Mouse (Mus musculus) monocyte, adult 5-6 weeks (primary cell): ENCODE data around the gene Adam12. TPM values are rescaled to one million over a fixed set of nuclear protein-coding genes. Genes with fewer than 3 reads are reported as not detected.

Experiments
- ATAC-seq: fragments of 153-309, 156-312 bp; replicated peaks from 2 replicates; pipeline ENCODE4 v1.8.0; 2017; ENCODE audit warnings: mild to moderate bottlenecking; ENCODE audit not compliant: low TSS enrichment, insufficient number of reproducible peaks, severe bottlenecking, poor library complexity, low FRiP score
- total RNA-seq: library from RNA; stranded (forward); fragments of 200-1000, 200-491, 200-594 nt; gene quantifications from 3 replicates; pipeline ENCODE4 v1.2.3, GENCODE M21; 2017

Adam12 gene
- total RNA-seq, 1 experiment from 2014 or later = not detected

DNA sequence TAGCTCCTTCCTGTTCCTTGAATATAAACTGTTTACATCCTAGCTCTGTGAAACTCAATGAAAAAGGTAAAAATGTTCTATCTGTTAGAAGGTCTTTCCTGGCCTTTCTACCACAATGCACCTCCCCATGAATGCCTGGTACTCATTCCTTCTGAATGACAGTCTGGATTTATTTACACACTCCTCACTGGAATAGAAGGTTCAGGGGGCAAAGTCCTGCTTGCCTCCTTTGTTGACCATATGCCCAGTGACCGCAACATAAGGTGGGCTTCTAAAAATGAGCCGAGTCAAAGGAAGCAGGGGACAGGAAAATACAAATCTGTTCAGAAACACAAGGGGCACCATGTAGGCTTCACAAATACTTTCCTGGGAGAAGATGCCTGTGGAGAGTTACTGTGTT is 62.2 kb downstream of the Adam12 start:
- no peak for ATAC-seq

DNA sequence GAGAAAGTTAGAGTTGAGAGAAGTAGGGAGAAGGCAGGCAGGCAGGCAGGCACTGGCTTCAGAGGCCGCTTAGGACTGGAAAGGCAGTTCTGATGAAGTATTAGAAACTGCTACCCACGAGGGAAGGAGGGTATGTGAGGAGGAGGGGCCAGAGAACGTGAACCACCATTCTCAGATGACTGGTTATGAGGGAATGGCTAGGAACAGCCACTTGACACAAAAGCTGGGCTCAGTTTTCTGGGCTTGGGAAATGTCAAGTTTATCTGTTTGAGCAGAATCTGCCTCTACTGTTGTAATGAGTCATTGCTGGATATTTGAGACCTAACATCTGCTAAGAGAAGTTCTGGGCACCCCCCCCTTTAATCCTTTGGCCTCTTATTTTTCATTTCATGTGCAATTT is 64.4 kb downstream of the Adam12 start:
- no peak for ATAC-seq

DNA sequence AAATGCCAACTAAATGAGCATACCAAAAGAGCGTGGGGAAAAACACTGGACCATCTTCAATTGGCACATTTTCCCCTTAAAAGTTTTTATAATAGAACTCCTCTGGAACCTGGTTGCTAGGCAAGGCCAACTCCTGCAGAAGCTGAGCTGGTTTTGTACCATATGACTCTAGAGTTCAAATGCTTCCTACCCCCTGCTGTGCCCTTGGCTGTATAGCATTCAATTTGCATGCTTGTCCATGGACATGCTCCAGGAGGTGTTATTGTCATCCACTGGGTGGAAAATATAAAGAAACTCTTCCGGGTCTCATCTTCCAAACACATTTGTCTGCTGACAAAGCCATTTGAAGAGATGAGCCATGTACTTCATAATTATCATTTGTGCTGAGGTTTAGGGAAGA is 68.2 kb downstream of the Adam12 start:
- no peak for ATAC-seq

DNA sequence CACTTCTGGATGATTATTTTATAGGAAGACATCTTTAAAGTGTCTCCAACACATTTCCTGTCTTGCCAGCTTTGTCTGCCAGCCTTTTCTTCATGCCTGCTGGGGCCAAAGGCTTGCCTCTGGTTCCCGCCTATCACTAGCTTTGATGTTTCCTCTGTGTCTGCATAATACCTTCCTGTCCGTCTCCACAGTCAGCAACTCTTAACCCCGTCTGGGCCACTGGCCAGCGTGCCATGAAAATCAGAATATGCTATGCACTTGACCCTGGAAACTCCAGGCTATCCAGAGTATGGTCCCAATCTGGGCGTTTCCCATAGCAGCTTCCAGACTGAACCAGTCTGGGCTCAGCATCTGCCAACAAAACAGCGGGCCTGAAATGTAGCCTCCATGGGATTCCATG is 69.1 kb downstream of the Adam12 start:
- ATAC-seq = no peak

DNA sequence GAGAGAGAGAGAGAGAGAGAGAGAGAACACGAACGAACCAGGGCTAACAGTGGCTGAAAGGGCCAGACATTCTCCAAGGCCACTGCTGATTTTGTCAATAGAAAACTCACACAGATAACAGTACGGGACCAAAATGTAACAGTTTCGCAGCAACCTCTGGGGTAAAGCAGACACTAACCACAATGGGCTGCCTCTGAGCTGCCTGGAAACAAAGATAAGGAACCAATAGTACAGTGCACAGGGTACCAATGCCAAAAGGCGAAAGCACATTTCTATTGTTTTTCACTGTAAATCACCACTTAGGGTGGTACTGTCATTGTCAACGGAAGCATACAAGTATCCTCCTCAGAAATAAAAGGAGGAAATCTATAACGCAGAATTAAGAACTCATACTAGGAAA is 72.3 kb downstream of the Adam12 start:
- no peak for ATAC-seq

DNA sequence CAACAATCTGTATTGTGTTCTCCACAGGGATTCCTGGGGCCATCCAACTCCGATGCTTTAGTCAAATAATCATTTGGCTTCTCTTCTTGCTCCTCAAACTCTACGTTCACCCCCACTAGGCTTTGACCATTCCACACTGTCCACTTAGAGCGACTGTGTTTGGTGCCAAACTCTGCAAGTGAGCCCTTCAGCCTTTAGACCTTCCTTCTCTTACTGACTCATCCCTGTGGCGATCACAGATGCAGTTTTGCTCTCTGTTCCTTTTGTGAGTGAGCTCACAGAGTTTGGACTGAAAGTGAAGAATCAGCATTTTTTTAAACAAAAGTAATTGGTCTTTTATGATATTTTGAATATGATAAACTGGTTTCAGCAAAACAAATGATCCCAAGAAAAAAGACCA is 80.6 kb downstream of the Adam12 start:
- no peak for ATAC-seq

DNA sequence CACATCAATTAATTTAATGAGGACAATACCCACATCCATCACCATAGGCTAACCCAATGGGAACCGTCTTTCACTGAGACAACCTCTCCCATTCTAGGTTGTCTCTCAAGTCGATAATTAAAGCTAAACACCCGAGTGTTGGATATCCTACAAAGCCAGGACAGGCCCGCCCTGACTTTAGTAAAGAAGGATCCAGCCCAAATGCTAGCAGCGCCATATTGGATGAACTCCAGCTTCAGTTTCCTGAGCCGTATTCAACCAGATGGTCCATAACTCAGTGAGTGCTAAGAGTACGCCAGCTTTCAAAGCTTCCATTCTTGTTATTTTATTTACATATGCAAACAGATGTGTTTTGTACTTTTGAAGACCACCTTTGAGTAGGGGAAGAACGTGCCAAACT is 81.6 kb downstream of the Adam12 start:
- no peak for ATAC-seq

DNA sequence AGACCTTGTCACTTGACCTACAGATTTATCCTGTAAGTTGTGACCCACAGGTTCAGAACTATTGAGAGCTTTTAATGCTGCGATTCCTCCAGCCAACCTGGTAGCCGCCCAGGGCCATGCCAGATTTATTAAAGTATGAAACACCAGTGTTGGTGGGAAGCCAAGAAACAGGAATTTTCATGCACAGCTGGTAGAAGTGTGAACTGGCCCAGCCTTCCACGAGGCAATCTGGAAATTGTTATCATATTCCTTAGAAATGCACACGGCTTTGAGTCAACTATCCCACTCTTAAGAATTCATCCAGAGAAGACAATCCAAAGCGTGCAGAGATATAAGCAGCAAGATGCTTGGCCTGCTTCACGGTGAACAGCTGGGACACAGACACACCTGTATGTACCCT is 82.6 kb downstream of the Adam12 start:
- no peak for ATAC-seq

DNA sequence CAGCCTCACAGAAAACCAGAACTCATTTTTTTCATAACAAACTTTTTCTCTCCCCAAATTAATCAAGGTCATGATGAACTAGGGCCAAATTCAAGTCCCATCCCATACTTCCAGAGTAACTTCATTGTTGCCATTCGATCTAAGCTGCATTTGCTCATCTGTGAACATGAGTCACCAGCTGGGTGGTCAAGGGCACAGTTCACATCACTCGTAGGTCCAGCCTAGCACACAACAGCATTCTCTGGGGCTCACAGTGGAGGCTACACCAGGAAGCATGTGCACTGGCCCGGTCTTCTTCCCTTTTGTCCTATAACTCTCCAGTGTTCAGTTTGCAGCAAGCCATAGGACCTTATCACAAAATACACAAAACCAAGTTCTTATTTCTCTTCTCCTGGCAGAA is 84.4 kb downstream of the Adam12 start:
- ATAC-seq = no peak

DNA sequence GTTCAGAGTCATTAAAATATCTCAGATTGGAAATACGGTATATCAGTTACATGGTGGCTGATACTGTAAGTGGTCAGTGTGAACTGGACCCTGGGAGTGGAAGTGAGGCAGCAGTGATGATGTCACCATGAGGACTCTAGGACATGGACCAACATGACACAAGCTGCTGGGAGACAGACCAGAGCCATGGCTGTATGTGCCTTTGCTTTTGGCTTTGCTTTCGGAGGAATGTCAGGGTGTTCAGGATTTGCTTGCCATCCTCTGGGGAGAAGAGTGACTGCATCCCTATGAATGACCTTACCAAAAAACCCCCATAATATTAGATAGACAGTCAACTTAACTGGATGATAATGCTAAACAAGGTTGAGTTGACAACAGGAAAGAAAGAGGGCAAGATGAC is 85.1 kb downstream of the Adam12 start:
- ATAC-seq = no peak

DNA sequence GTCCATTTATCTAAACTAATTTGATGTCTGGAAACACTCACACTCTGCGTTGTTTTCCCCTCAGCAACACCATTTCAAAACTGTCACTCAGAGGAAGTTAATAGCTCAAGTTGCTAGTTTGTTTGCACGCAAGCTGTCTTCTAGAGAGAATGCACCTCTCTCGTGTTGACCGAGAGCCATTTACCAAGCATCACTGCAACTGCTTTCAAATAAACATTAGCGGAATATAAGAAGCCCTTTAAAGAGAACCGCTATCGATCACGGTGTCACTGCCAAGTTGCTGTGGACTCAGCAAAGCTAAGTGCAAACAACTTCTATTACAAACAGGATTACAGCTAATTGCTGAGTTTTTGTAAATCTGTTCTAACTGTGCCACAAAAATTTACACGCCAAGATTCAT is 87.8 kb downstream of the Adam12 start:
- ATAC-seq = no peak

DNA sequence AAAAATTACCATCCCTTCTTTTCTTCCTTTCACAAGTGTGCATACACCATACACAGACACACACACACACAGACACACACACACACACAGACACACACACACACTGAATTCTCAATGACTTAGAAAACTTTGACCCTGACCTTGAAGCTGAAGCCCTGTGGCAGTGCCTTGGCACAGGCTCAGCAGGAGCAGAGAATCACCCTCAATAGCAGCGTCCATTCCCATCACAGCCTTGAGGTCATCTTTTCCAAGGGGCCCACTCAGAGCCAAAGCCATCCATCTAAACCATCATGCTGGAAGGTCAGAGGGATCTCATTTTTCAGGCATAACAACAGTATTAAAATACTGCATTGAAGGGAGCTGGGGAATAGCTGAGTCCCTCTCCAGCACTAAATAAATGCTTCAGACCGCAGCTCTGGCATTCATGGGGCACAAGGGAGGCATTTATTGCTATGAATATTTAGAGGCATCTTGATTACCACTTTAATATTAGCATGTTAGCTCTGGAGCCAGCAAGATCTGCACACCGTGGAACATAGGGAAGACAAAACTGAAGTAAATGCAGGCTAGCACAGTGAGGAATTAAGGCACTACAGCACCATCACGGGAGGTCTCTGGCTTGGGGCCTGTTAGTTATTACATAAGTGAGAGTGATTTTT is 92.5 kb downstream of the Adam12 start:
- ATAC-seq = no peak

DNA sequence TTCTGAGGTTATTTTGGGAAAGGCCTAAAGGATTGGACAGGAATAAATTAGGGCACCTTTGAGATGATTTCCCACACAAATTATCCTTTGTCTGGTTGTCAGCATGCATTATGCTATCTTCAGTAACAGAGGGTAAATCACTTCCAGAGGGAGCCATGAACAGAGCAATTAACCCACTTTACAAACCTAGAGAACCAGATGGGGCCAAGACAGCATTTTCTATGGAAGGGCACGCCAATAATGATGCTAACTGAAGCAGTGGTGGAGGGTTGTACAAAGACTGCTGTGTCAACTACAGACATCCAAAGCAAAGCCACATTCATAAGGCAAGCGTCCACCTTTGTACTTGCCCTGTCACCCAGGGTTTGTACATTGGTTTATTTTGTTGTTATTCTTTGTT is 99.6 kb downstream of the Adam12 start:
- no peak for ATAC-seq

DNA sequence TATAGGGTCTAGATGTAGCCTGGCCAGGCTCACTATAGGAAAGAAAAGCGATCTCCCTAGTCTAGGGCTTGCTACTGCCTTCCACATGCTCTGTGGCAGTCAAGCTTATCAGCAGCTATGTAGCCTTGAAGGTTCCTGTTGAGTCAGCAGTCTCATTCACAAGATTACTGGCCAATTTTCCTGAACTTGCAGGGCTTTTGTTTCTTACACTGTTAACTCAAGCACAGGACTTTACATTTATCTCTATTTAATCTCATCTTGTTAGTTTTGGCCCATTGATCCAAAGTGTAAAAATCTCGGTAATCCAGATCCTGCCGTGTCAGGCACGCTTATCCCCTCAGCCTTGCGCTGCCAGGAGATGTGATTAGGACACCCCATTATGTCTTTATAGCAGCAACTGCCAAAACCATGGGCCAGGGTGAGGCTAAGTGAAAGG is 103.8 kb downstream of the Adam12 start:
- ATAC-seq = no peak

DNA sequence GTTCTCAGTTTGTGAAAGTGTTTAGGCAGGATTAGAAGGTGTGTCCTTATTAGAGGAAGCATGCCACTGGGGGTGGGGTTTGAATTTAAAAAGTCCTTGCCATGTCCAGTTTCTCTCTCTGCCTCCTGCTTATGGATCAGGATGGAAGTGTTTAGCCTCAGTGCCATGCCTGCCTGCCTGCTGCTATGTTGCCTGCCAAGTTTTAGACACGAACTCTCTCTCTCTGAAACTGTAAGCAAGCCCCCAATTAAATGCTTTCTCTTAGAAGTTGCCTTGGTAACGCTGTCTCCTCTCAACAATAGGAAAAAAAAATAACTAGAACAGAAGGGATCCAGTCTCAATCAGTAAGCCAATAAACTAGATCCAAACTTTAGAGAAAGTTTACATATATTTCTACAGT is 110.5 kb downstream of the Adam12 start:
- no peak for ATAC-seq

DNA sequence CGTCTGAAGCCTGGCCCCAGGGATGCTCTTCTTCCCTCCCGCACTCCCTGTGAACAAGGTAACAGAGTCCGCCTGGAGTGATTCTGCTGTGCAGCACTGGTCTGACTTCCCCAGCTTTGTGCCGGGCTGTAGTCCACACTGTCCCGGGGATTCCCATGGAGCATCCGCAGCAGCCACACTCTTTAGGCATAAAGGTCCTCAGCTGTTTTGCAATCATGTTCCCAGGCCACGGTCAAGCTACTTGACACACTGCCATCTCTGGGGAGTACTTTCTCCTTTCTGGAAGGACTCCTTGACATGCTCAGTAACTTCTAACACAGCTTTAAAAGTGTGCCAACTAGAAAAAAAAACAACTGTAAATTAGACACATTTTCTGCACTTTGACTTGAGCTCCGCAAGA is 116.5 kb downstream of the Adam12 start:
- no peak for ATAC-seq

DNA sequence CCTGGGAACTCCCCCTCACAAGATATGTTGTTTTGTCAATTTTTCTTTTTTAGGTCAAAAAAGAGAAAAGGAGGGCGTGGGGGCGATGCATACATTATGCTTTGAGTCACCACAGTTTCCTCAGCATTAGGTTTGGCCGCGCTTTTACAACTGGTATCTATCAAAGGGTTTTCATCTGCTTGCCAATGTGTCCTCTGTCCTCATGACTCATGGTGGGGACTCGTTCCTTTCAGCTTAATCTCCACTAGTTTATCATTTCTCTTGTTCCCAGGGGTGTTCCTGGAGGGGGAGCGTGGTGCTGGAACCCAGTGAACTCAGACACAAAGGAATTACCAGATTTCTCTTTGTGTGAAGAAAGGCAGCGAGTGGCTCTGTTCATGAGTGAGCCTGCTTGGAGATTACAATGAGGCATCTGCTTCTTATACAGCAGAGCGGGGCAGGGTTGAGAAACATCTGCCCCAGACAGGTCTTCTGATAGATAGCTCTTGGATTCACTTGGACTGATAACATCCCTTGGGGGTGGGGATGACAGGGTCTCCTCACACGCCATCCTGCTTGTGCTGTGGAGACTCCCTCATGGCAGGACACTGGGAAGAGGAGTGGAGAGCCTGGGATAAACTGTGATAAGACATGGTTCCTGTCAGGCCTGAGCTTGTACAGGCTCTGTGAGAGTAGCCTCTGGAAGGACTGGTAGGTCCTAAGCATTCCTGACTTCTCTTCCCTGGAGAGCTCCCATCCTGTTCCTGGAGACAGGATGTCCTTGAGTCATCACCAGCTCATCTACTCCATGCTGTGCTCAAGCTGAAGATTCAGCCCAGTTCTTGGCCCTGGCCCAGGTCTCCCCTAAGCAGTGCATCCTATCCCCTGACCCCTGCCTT is 117.4 kb downstream of the Adam12 start:
- ATAC-seq = no peak

DNA sequence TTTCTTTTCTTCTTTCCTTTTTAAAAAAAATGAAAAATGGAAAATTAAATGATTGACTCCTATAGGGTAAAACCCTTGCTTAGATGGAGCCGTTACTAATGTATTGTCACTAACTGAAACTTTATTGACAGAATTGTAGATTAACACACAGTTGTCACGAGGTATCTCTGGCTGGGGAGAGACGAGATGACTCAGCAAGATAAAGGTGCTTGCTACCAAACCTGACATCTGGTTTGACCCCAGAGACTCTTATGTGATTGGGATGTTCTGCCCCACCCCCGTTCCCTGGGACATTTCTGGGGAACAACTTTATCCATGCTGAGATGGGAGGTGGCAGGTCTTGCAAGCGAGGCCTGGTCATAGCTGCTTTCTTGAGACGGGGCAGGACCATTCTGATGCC is 118.1 kb downstream of the Adam12 start:
- no peak for ATAC-seq

DNA sequence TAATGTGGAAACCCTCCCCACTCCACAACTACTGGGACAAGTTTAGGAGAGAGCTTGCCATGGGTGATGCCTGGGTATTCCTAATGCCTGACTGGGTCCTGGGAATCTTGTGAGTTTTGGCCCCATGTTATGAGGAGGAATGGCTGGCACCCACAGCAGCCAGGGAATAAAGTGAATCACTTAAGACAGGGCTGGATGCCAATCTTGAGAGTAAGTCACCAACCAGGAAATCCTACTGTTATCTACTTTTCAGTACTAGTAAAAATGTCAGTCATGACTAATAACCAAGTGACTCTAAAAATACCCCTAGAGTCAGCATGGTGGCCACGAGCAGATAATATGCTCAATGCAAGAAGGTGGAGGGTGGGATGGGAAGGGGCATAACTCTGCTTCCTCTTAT is 121.8 kb downstream of the Adam12 start:
- ATAC-seq = no peak

DNA sequence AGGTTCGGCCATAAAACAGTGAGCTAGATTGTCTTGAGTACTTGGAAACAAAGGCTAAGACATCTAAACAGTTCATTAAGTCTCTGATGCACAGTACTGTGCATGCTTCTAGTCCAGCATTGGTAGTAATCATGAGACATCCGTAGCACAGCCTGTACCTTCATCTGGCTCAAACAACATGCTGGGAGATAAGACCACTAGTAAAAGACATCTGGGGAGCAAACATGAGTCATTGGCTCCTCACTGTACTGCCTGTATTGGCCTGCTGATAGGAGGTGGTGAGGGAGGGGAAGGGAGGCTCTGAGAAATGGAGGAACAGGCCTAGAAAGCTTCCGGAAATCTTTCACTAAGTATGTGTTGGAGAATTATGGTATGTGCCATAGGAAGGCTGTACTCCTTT is 124.1 kb downstream of the Adam12 start:
- no peak for ATAC-seq
